Mouse (Mus musculus): ENCODE results near the gene Tfec. TPM values are rescaled to one million over a fixed set of nuclear protein-coding genes. Genes with fewer than 3 reads are reported as not detected.

Gene Tfec
- not detected for polyA plus RNA-seq (2012; fragmentation: generic; extraction: Trizol)

GRCm38 (mm10) chr6:16898251-16898862 lies at the start of gene Tfec:
Tfec (minus strand) TSS chr6:16898441.

Other genes starting within 250 kb of the Tfec start
- 10 to 100 TPM; 25.8 to 28.3 TPM for gene Tes, start 166.7 kb upstream of the Tfec start, polyA plus RNA-seq (2012; fragmentation: generic; extraction: Trizol)